Mouse (Mus musculus) right cerebral cortex, postnatal 4 days (tissue): ENCODE results near the gene Cav1.

Experiments used
- DNase-seq: peaks from one replicate; pipeline ENCODE4 v3.0.0-alpha.2; 2022

The Cav1 gene

GRCm38 (mm10) chr6:17317944-17318343 is 11.8 kb downstream of the Cav1 start:
- DNase-seq: no peak

DNA sequence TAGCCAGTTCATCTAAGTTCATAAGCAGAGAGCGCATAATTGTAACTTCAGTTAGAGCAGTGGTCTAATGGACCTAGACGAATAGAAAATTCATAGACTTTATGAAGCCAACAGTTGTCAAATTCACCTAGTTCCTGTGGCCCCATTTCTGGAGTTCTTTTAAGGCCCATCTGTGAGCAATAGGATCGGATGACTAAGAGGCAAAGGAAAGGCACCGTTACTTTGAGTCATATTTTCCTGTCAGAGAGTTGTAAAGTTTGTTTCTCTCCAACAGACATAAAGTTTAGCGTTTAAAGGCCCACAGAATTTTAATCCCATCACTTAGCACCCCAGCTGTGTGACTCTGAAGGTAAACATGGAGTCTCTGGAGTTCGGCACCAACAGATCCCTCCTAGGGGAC is 15.8 kb downstream of the Cav1 start:
- no peak for DNase-seq

DNA sequence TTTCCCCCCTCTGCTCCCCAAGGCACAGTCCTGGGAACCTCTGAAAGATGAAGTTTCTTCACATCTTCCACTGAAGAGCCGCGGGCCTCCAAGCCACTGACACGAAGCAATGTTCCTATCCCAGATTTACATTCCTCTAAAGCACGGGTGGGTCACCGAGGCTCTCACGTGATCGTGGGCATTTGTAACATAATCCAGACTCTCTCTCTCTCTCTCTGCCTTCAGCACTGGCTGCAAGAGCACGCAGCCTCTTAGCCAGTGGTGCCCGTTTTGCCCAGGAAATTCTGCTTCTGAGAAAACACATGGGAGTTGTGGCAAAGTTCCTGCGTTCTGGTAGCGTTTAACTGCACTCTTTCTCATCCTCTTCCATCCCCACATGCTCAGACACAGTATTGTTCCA is 21.1 kb downstream of the Cav1 start:
- no peak for DNase-seq

- no peak for DNase-seq
Observed at GRCm38 (mm10) chr6:17329801-17330200, 23.7 kb downstream of the Cav1 start.

- no peak for DNase-seq
Observed at GRCm38 (mm10) chr6:17337724-17338123, 31.6 kb downstream of the Cav1 start.

DNA sequence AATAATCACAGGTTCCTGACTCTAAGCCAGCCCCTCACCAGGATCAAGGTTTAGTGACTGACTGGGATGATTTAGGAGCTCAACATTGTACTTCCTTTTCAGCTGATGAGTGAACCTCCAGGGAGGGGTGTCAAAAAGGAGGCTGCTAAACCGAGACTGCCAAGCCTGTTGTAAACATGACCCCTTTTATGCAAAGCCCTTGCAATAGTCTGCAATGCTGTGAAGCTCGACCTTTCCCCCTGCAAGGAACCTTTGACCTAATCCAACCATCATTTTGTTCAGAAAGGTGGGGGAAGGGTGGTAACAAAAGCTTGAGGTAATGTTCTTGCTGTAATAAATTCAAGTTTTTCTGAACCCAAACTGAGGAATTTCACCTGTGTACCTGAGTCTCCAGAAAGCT is 34.3 kb downstream of the Cav1 start:
- DNase-seq: no peak

- no peak for DNase-seq
Observed at GRCm38 (mm10) chr6:17348011-17348410, 41.9 kb downstream of the Cav1 start.

DNA sequence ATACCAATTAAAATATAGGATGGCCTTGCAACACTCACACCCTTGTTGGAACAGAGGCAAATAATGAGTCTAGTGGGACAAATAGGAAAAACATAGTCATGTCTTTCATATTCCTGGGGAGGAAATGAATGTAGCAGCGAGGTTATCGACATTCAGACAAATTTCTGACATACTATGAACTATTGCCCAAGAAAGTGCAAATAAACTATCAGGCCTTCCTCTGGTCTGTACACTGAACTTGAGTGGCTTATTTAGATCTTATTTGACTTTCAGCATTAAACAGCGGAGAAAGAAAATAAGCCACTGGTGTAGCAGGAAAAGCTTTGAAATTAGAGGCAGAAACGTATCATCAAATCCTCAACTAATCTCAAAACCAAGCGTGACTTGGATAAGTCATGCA is 44.7 kb downstream of the Cav1 start:
- no peak for DNase-seq

DNA sequence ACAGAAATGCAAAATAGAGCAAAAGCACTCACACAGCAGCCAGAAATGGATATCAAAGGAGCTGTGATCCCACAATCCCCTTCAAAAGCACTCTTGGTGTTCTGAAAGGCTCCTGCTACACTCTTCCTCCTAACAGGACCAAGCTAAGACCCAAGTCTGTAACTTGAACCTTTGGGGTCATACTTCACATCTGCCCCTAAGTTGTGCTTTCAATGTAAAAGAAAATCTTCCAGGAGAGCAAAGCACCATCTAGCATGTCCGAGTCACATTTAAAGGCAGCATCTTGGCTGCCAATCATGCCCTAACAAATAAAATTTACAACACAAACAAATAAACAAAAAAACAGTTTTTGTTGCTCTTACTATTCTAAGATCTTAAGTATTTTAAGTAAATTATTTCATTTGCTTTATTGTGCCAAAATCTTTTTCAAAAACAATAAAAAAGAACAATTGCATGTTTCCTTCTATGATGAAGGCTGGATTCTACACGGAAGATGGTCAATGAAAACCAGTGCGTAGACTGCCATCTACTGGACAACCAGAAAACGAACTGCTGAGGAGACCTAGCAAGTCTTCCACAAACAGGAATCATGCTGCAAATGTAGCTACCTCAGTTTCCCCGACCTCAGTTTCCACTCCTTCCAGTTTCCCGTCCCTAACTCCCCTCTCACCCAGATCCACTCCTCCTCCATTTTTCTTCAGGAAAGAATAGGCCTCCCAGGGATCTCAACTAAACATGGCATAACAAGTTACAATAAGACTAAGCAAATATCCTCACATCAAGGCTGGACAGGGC is 53.0 kb downstream of the Cav1 start:
- DNase-seq: peak; percentile 5

- DNase-seq: no peak
Observed at GRCm38 (mm10) chr6:17362771-17363170, 56.6 kb downstream of the Cav1 start.

GRCm38 (mm10) chr6:17363446-17364179 is 57.5 kb downstream of the Cav1 start:
- DNase-seq: no peak

DNA sequence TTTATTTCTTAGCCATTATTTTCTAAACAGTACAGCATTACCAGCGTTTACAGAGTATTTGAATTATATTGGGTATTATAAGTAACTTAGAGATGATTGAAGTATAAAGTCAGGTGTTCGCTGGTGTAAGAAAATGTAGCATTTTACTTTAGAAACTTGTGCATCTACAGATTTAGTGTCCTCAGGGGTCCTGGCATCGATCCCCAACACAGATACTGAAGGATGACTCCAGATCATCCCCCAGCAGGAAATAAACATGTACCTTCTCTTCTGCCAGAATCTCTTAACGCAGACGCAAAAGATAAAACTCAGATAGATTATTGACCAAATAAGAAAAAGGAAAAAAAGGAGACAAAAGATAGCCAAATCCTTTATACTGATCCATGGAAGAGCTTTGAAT is 68.2 kb downstream of the Cav1 start:
- DNase-seq: no peak

DNA sequence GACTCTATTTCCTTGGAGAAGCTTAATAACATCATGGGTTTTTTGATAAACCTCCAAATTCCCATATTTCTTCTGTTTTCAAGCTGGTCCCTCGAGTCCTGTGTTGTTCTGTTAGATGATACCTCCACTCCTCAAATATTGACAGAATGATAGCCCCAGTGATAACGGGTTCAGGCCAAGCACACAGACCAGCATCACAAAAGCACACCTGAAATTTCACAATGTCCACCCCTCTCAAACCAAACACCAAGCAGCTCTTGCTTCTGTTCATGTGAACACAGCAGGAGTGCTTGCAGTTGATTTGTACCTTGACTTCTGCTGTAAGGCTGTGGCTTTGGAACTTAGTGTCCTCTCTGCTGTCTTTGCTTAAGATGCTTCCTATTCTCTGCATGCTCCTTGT is 71.2 kb downstream of the Cav1 start:
- no peak for DNase-seq

GRCm38 (mm10) chr6:17380102-17380501 is 74.0 kb downstream of the Cav1 start:
- DNase-seq: no peak

- DNase-seq: no peak
Observed at GRCm38 (mm10) chr6:17381690-17382089, 75.6 kb downstream of the Cav1 start.

DNA sequence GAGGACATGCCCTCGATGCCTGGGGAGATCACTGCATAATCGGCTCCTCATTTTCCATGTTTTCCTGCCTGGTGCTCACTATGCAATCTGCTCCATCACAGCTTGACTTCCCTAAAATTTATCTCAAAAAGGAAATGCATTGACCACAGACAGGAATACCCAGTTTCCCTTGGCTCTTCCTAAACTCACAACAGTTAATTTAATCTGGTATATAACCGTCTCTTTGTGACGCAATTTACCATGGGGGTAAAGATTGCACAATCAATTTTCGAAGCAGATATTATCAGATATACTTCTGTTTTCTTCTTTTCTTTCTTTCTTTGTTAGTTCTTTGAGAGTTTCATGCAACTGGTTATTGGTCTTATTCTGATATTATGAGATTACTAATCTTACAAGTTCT is 79.4 kb downstream of the Cav1 start:
- no peak for DNase-seq

- DNase-seq: no peak
Observed at GRCm38 (mm10) chr6:17387991-17388710, 82.0 kb downstream of the Cav1 start.
